Mouse (Mus musculus) midbrain, embryonic 12.5 days (tissue): ENCODE measurements around the gene Acot2. TPM values are rescaled to one million over a fixed set of nuclear protein-coding genes. Genes with fewer than 3 reads are reported as not detected.
"Not testable (repeated sequence)": the region's sequence is repeated elsewhere in the genome, so short reads cannot be mapped to it uniquely, and the experiment has no call there.

ENCODE experiments used
- ATAC-seq: fragments of 200-750 bp; cut with Nextera tagmentation; 2 replicates; pipeline ENCODE4 v1.8.0; 2017; ENCODE audit warnings: low read depth, moderate TSS enrichment, moderate library complexity; ENCODE audit not compliant: low FRiP score
- H3K27ac ChIP-seq: fragments of 300-500 bp; sonication (generic); replicated peaks from 2 replicates; pipeline ENCODE4 v1.5.1; 2016; ENCODE audit warnings: mild to moderate bottlenecking
- H3K27me3 ChIP-seq: fragments of 300-500 bp; sonication (generic); 2 replicates; pipeline ENCODE4 v1.6.1; 2016; ENCODE audit warnings: mild to moderate bottlenecking
- H3K36me3 ChIP-seq: fragments of 300-500 bp; sonication (generic); 2 replicates; pipeline ENCODE4 v1.6.1; 2016
- H3K4me1 ChIP-seq: fragments of 300-500 bp; sonication (generic); 2 replicates; pipeline ENCODE4 v1.6.1; 2016
- H3K4me2 ChIP-seq: fragments of 300-500 bp; sonication (generic); replicated peaks from 2 replicates; pipeline ENCODE4 v1.6.1; 2016; ENCODE audit warnings: mild to moderate bottlenecking, moderate library complexity
- H3K4me3 ChIP-seq: fragments of 300-500 bp; sonication (generic); 2 replicates; pipeline ENCODE4 v1.5.1; 2016; ENCODE audit warnings: mild to moderate bottlenecking
- H3K9ac ChIP-seq: fragments of 300-500 bp; sonication (generic); replicated peaks from 2 replicates; pipeline ENCODE4 v1.6.1; 2016; ENCODE audit warnings: mild to moderate bottlenecking, moderate library complexity
- H3K9me3 ChIP-seq: fragments of 300-500 bp; sonication (generic); 2 replicates; pipeline ENCODE4 v1.6.1; 2016; ENCODE audit warnings: mild to moderate bottlenecking
- WGBS: fragments of 180-500 bp; shearing (Covaris S2); methylation state at CpG from one replicate; pipeline ENCODE4 v1.1.7; 2016; 5-methylcytosine and 5-hydroxymethylcytosine counted together
- polyA plus RNA-seq: library from polyadenylated mRNA; unstranded; fragments of >200 nt; fragmentation: Nextera tagmentation; extraction: Ambion mirVana; gene quantifications from 2 replicates; pipeline ENCODE4 v1.2.1, GENCODE M21; 2016

The Acot2 gene
- polyA plus RNA-seq = 14.7 and 14.9 TPM in 2 replicates

- Histone ChIP-seq H3K27ac (peak within 1 kb of the TSS; percentile 87), H3K27me3 (0 out of 2 replicates have a peak, but pooled peaks cover 5% of the 10 kb centered on the region), H3K4me3 (peak within 1 kb of the TSS; percentile 65), H3K4me1 (peaks cover 6% of the 10 kb centered on the region; the same call in 1 of the 2 replicates), H3K9me3 (no peaks in the 10 kb centered on the region), H3K4me2 (peak within 1 kb of the TSS; percentile 59), H3K9ac (peak within 1 kb of the TSS; percentile 72), H3K36me3 (no peaks in the 10 kb centered on the region)
- peak; percentile 89 for ATAC-seq
- WGBS = under 1% methylated on average over 79 of the region's 80 CpGs
Measured at GRCm38 (mm10) chr12:83987583-83988441, at the start of gene Acot2. TSS of gene Acot2 (plus strand) at chr12:83987861.

DNA sequence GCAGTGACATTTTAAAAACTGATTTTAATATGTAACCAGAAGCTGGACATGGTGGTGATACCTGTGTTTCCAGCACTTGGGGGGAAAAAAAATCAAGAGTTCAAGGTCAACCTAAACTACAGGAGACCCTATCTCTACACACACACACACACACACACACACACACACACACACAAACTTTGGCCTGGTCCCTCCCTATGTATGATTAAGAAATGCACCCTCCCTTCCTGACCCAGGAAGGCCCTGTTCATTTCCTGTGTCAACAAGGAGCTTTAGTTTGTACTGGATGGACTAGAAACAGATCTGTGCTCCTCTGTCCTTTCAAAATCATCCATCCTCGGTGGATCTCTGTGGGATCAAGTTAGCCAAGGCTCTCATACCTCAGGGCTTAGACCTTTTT, 49.1 kb upstream of the Acot2 start:
- 35% methylated on average over 1 of the region's 1 CpGs for WGBS
- not testable (repeated sequence) for H3K4me1 ChIP-seq, H3K27me3 ChIP-seq, H3K27ac ChIP-seq, H3K36me3 ChIP-seq, H3K9ac ChIP-seq, H3K4me3 ChIP-seq, H3K9me3 ChIP-seq, ATAC-seq, H3K4me2 ChIP-seq

DNA sequence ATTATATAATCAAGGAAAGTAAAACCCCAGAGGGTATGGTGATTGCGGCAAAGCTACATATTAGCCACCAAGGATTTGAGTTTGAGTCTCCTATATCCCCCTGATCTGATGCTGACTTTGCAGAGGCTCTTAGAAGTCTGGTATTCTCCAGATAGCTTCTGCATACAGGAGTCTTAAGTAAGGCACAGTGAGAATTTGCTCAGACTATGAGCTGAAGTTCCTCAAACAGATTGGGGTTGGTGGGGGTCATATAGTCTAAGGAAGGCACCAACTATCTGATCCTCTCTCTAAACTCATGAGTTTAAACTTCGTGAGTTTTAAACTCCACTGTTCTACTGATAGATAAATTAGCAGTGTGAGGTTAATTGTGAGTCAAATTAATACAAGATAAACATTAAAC, 48.3 kb upstream of the Acot2 start:
- Histone ChIP-seq H3K4me2 (no peak overlapping the region), H3K4me1 (no peaks in the 10 kb centered on the region), H3K4me3 (no peak overlapping the region), H3K27me3 (no peaks in the 10 kb centered on the region), H3K27ac (no peak overlapping the region), H3K9ac (no peak overlapping the region), H3K9me3 (0 out of 2 replicates have a peak, but pooled peaks cover 2% of the 10 kb centered on the region), H3K36me3 (no peaks in the 10 kb centered on the region)
- no peak for ATAC-seq
- 75% methylated on average over 2 of the region's 2 CpGs for WGBS

- ATAC-seq = no peak
- Histone ChIP-seq H3K4me2 (no peak overlapping the region), H3K4me3 (no peak overlapping the region), H3K27me3 (no peaks in the 10 kb centered on the region), H3K36me3 (no peaks in the 10 kb centered on the region), H3K9me3 (no peaks in the 10 kb centered on the region), H3K4me1 (no peaks in the 10 kb centered on the region), H3K9ac (no peak overlapping the region), H3K27ac (no peak overlapping the region)
- WGBS = 52% methylated on average over 4 of the region's 4 CpGs
Measured at GRCm38 (mm10) chr12:83940031-83940430, 47.6 kb upstream of the Acot2 start.

DNA sequence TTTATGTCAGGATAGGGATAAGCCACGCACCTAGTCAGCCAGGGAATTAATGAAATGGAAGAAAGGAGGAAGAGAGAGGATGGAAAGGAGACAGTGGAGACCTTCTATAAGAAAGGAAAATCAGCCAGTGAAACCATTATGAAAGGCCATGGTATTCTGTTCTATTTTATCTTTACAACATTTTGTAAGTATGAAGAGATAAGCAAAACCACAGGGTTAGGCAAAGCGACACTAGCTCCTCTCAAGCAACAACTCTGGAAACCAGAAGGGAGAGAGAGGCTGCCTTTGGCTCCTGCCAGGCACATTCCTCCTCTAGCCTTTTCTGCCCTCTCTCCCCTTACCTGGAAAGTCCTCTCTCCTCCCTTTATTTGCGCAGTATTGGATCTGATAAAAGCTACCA, 45.7 kb upstream of the Acot2 start:
- WGBS = 87% methylated on average over 3 of the region's 3 CpGs

GRCm38 (mm10) chr12:83947260-83947811, 40.3 kb upstream of the Acot2 start:
- WGBS = 92% methylated on average over 8 of the region's 8 CpGs
- ATAC-seq = no peak
- no peaks in the 10 kb centered on the region for H3K9me3 ChIP-seq

More for the DNA sequence above, 45.7 kb upstream of the Acot2 start:
- Histone ChIP-seq H3K27ac (no peak overlapping the region), H3K36me3 (no peaks in the 10 kb centered on the region), H3K4me2 (no peak overlapping the region), H3K4me1 (no peaks in the 10 kb centered on the region), H3K9me3 (no peaks in the 10 kb centered on the region), H3K4me3 (no peak overlapping the region), H3K27me3 (no peaks in the 10 kb centered on the region), H3K9ac (no peak overlapping the region)
- ATAC-seq = no peak

GRCm38 (mm10) chr12:83949043-83949442, 38.6 kb upstream of the Acot2 start:
- Histone ChIP-seq H3K4me1 (peaks cover 26% of the 10 kb centered on the region), H3K9ac (no peak overlapping the region), H3K9me3 (no peaks in the 10 kb centered on the region), H3K36me3 (0 out of 2 replicates have a peak, but pooled peaks cover 5% of the 10 kb centered on the region), H3K4me3 (no peak overlapping the region), H3K27ac (no peak overlapping the region), H3K4me2 (no peak overlapping the region), H3K27me3 (0 out of 2 replicates have a peak, but pooled peaks cover 5% of the 10 kb centered on the region)
- no peak for ATAC-seq
- WGBS = 87% methylated on average over 4 of the region's 4 CpGs

More at GRCm38 (mm10) chr12:83947260-83947811, 40.3 kb upstream of the Acot2 start:
- Histone ChIP-seq H3K9ac (no peak overlapping the region), H3K4me2 (no peak overlapping the region), H3K27ac (no peak overlapping the region), H3K27me3 (0 out of 2 replicates have a peak, but pooled peaks cover 5% of the 10 kb centered on the region), H3K36me3 (no peaks in the 10 kb centered on the region), H3K4me3 (no peak overlapping the region), H3K4me1 (peaks cover 14% of the 10 kb centered on the region)

- WGBS = 26% methylated on average over 11 of the region's 11 CpGs
- peak overlapping the region; percentile 84 for H3K4me2 ChIP-seq
- H3K9ac ChIP-seq = peak overlapping the region; percentile 81
- peak; percentile 45; the same call in 1 of the 2 replicates for ATAC-seq
- H3K4me1 ChIP-seq = peaks cover 26% of the 10 kb centered on the region
- H3K9me3 ChIP-seq = no peaks in the 10 kb centered on the region
- peak overlapping the region; percentile 65 for H3K4me3 ChIP-seq
- H3K27ac ChIP-seq = no peak overlapping the region
- 0 out of 2 replicates have a peak, but pooled peaks cover 5% of the 10 kb centered on the region for H3K27me3 ChIP-seq
- H3K36me3 ChIP-seq = 0 out of 2 replicates have a peak, but pooled peaks cover 5% of the 10 kb centered on the region
Measured at GRCm38 (mm10) chr12:83949776-83950492, 37.7 kb upstream of the Acot2 start.

GRCm38 (mm10) chr12:83950493-83950839, 37.2 kb upstream of the Acot2 start, which contains the start of gene Riox1:
TSS of gene Riox1 (plus strand) at chr12:83950608.
- peak within 1 kb of the TSS; percentile 84 for H3K4me2 ChIP-seq
- ATAC-seq = peak; percentile 92
- peaks cover 28% of the 10 kb centered on the region for H3K4me1 ChIP-seq
- H3K4me3 ChIP-seq = peak within 1 kb of the TSS; percentile 65
- WGBS = under 1% methylated on average over 37 of the region's 37 CpGs
- peak within 1 kb of the TSS; percentile 84 for H3K27ac ChIP-seq
- 0 out of 2 replicates have a peak, but pooled peaks cover 5% of the 10 kb centered on the region for H3K27me3 ChIP-seq
- peak within 1 kb of the TSS; percentile 81 for H3K9ac ChIP-seq
- H3K9me3 ChIP-seq = no peaks in the 10 kb centered on the region
- 0 out of 2 replicates have a peak, but pooled peaks cover 9% of the 10 kb centered on the region for H3K36me3 ChIP-seq

DNA sequence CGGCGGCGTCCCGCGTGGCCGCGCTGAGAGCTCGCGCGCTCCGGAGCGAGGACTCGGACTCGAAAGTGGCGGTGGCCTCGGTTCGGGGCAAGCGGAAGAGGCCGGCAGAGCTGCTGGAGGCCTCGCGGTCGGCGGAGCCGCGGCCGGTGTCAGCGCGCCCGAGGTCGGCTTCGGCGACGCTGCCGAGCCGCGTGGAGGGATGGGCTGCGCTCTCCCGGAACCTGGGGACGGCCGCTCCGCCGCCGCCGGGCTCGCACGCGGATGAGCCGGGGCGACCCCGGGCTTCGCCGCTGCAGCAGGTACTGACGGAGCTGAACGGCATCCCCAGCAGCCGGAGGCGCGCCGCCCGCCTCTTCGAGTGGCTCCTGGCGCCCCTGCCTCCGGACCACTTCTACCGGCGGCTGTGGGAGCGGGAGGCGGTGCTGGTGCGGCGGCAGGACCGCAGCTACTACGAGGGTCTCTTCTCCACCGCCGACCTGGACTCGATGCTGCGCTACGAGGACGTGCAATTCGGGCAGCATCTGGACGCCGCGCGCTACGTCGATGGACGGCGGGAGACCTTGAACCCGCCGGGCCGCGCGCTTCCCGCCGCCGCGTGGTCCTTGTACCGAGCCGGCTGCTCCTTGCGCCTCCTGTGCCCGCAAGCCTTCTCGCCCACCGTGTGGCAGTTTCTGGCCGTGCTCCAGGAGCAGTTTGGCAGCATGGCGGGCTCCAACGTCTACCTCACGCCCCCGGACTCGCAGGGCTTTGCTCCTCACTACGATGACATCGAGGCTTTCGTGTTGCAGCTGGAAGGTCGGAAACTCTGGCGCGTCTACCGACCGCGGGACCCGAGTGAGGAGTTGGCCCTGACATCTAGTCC, 36.6 kb upstream of the Acot2 start:
- Histone ChIP-seq H3K9me3 (no peaks in the 10 kb centered on the region), H3K4me2 (peak overlapping the region; percentile 84), H3K27me3 (0 out of 2 replicates have a peak, but pooled peaks cover 5% of the 10 kb centered on the region), H3K4me3 (peak overlapping the region; percentile 65), H3K36me3 (0 out of 2 replicates have a peak, but pooled peaks cover 12% of the 10 kb centered on the region), H3K27ac (peak overlapping the region; percentile 84), H3K4me1 (peaks cover 28% of the 10 kb centered on the region), H3K9ac (peak overlapping the region; percentile 81)
- WGBS = under 1% methylated on average over 98 of the region's 116 CpGs
- peak; percentile 62 for ATAC-seq
